Mouse (Mus musculus) forebrain, postnatal 0 days (tissue): Measurements from ENCODE around the gene Cox8a. TPM values are rescaled to one million over a fixed set of nuclear protein-coding genes. Genes with fewer than 3 reads are reported as not detected.
A peak's percentile ranks its signal among the peaks of the same experiment; 100 is the strongest.

Experiments
- ATAC-seq: fragments of 200-750 bp; cut with Nextera tagmentation; 2 replicates; pipeline ENCODE4 v1.8.0; 2017; ENCODE audit warnings: mild to moderate bottlenecking, moderate library complexity
- DNase-seq: peaks from one replicate; pipeline ENCODE4 v3.0.0-alpha.2; 2015
- H3K27ac ChIP-seq: fragments of 300-500 bp; sonication (generic); 2 replicates; pipeline ENCODE4 v1.5.1; 2014; ENCODE audit warnings: low read depth, mild to moderate bottlenecking, antibody characterized with exemption, low read length, moderate library complexity, mixed read lengths
- H3K27me3 ChIP-seq: fragments of 300-500 bp; sonication (generic); 2 replicates; pipeline ENCODE4 v1.6.1; 2014; ENCODE audit warnings: mild to moderate bottlenecking, low read length, mixed read lengths; ENCODE audit not compliant: insufficient read depth
- H3K36me3 ChIP-seq: fragments of 300-500 bp; sonication (generic); 2 replicates; pipeline ENCODE4 v1.6.1; 2014; ENCODE audit warnings: mild to moderate bottlenecking, moderate library complexity; ENCODE audit not compliant: insufficient read depth
- H3K4me1 ChIP-seq: fragments of 300-500 bp; sonication (generic); 2 replicates; pipeline ENCODE4 v1.6.1; 2014; ENCODE audit warnings: antibody characterized with exemption; ENCODE audit not compliant: insufficient read depth
- H3K4me2 ChIP-seq: fragments of 300-500 bp; sonication (generic); 2 replicates; pipeline ENCODE4 v1.6.1; 2014; ENCODE audit warnings: low read depth, mild to moderate bottlenecking, moderate library complexity
- H3K4me3 ChIP-seq: fragments of 300-500 bp; sonication (generic); 2 replicates; pipeline ENCODE4 v1.5.1; 2014; ENCODE audit warnings: low read depth, low read length, mixed read lengths
- H3K9ac ChIP-seq: fragments of 300-500 bp; sonication (generic); 2 replicates; pipeline ENCODE4 v1.6.1; 2014; ENCODE audit warnings: mild to moderate bottlenecking
- H3K9me3 ChIP-seq: fragments of 300-500 bp; sonication (generic); 2 replicates; pipeline ENCODE4 v1.6.1; 2016; ENCODE audit warnings: low read length
- CTCF ChIP-seq: sonication (generic); IDR thresholded peaks from 2 replicates; pipeline ENCODE4 v1.5.1; 2016; ENCODE audit warnings: antibody characterized with exemption, control low read depth, low read depth
- WGBS: fragments of 180-500 bp; shearing (Covaris S2); extraction: QIAGEN DNeasy Blood & Tissue Kit; methylation state at CpG from one replicate; pipeline ENCODE4 v1.1.7; 2014; 5-methylcytosine and 5-hydroxymethylcytosine counted together
- polyA plus RNA-seq: library from polyadenylated mRNA; unstranded; fragments of >200 nt; fragmentation: Nextera tagmentation; extraction: Ambion mirVana; gene quantifications from 2 replicates; pipeline ENCODE4 v1.2.1, GENCODE M21; 2015
- total RNA-seq: library from RNA; depleted of rRNA; stranded (reverse); fragments of >200 nt; gene quantifications from 2 replicates; pipeline ENCODE4 v1.2.3, GENCODE M21; 2014; rRNA removed

Gene Cox8a
- total and polyA plus RNA-seq, 2 experiments from 2014 or later: 735 to 1,247 TPM

- no peaks in the 10 kb centered on the region for H3K36me3 ChIP-seq
- no peak for ATAC-seq
- H3K27ac ChIP-seq: no peak overlapping the region
- H3K4me2 ChIP-seq: no peak overlapping the region
- no peak overlapping the region for H3K4me3 ChIP-seq
- no peaks in the 10 kb centered on the region for H3K9me3 ChIP-seq
- no peaks in the 10 kb centered on the region for H3K27me3 ChIP-seq
- TF ChIP-seq CTCF: no peak
- peaks cover 11% of the 10 kb centered on the region for H3K4me1 ChIP-seq
- no peak overlapping the region for H3K9ac ChIP-seq
- 37% methylated on average over 2 of the region's 2 CpGs for WGBS
- DNase-seq: no peak
These were observed 49.0 kb downstream of the Cox8a start for GRCm38 (mm10) chr19:7168423-7168822.

- Histone ChIP-seq H3K9me3 (no peaks in the 10 kb centered on the region), H3K4me3 (no peak overlapping the region), H3K36me3 (no peaks in the 10 kb centered on the region), H3K27ac (no peak overlapping the region), H3K4me1 (peaks cover 3% of the 10 kb centered on the region), H3K27me3 (no peaks in the 10 kb centered on the region), H3K9ac (no peak overlapping the region), H3K4me2 (no peak overlapping the region)
- ATAC-seq (no peak), DNase-seq (no peak)
- TF ChIP-seq CTCF: no peak
- 18% methylated on average over 6 of the region's 6 CpGs for WGBS
These were observed 50.6 kb downstream of the Cox8a start for GRCm38 (mm10) chr19:7166767-7167166.

- no peaks in the 10 kb centered on the region for H3K36me3 ChIP-seq
- WGBS: 3% methylated on average over 15 of the region's 15 CpGs
- ATAC-seq (no peak; the same call in 1 of the 2 replicates), DNase-seq (no peak)
- peak overlapping the region; percentile 77 for H3K9ac ChIP-seq
- TF ChIP-seq CTCF: no peak
- H3K9me3 ChIP-seq: no peaks in the 10 kb centered on the region
- no peaks in the 10 kb centered on the region for H3K27me3 ChIP-seq
- no peaks in the 10 kb centered on the region for H3K4me1 ChIP-seq
- H3K4me2 ChIP-seq: peak overlapping the region; percentile 84
- peak overlapping the region; percentile 78 for H3K4me3 ChIP-seq
- peak overlapping the region; percentile 54 for H3K27ac ChIP-seq
These were observed 51.2 kb downstream of the Cox8a start for GRCm38 (mm10) chr19:7166200-7166711.

GRCm38 (mm10) chr19:7165509-7166199 is 51.8 kb downstream of the Cox8a start:
- 3% methylated on average over 65 of the region's 105 CpGs for WGBS
- H3K9me3 ChIP-seq: no peaks in the 10 kb centered on the region
- ATAC-seq (peak; percentile 63), DNase-seq (peak; percentile 65)
- H3K4me2 ChIP-seq: peak overlapping the region; percentile 84
- H3K27ac ChIP-seq: peak overlapping the region; percentile 54
- TF ChIP-seq CTCF: no peak
- no peaks in the 10 kb centered on the region for H3K27me3 ChIP-seq
- no peaks in the 10 kb centered on the region for H3K4me1 ChIP-seq
- H3K36me3 ChIP-seq: no peaks in the 10 kb centered on the region
- peak overlapping the region; percentile 77 for H3K9ac ChIP-seq
- H3K4me3 ChIP-seq: peak overlapping the region; percentile 78

Other genes with a start within 250 kb of the Cox8a start
- 226 and 269 TPM in 2 replicates for gene Ppp1r14b, start 242.6 kb downstream of the Cox8a start, total RNA-seq
- 201 and 269 TPM in 2 replicates for gene Ppp1r14b, start 242.6 kb downstream of the Cox8a start, polyA plus RNA-seq
- gene Plcb3, start 241.1 kb downstream of the Cox8a start, total RNA-seq: 12.8 and 13.1 TPM in 2 replicates
- 7.3 and 10.0 TPM in 2 replicates for gene Plcb3, start 241.1 kb downstream of the Cox8a start, polyA plus RNA-seq
- gene Fkbp2, start 237.1 kb downstream of the Cox8a start, total RNA-seq: 23.5 and 26.8 TPM in 2 replicates
- 102 and 106 TPM in 2 replicates for gene Fkbp2, start 237.1 kb downstream of the Cox8a start, polyA plus RNA-seq
- 24.9 and 28.4 TPM in 2 replicates for gene Vegfb, start 230.0 kb downstream of the Cox8a start, total RNA-seq
- 52.8 and 64.6 TPM in 2 replicates for gene Vegfb, start 230.0 kb downstream of the Cox8a start, polyA plus RNA-seq
- 15.1 and 20.2 TPM in 2 replicates for gene Dnajc4, start 225.0 kb downstream of the Cox8a start, total RNA-seq
- gene Dnajc4, start 225.0 kb downstream of the Cox8a start, polyA plus RNA-seq: 20.7 and 24.8 TPM in 2 replicates
- 7.9 and 9.5 TPM in 2 replicates for gene Nudt22, start 221.5 kb downstream of the Cox8a start, total RNA-seq
- 14.3 and 15.3 TPM in 2 replicates for gene Nudt22, start 221.5 kb downstream of the Cox8a start, polyA plus RNA-seq
- 16.2 and 16.3 TPM in 2 replicates for gene Trpt1, start 221.5 kb downstream of the Cox8a start, total RNA-seq
- 18.2 and 18.7 TPM in 2 replicates for gene Trpt1, start 221.5 kb downstream of the Cox8a start, polyA plus RNA-seq
- 4.4 and 6.0 TPM in 2 replicates for gene Fermt3, start 198.1 kb downstream of the Cox8a start, total RNA-seq
- 2.6 and 3.6 TPM in 2 replicates for gene Fermt3, start 198.1 kb downstream of the Cox8a start, polyA plus RNA-seq
- gene Stip1, start 177.6 kb downstream of the Cox8a start, total RNA-seq: 124 and 133 TPM in 2 replicates
- 146 and 156 TPM in 2 replicates for gene Stip1, start 177.6 kb downstream of the Cox8a start, polyA plus RNA-seq
- 8.1 and 9.4 TPM in 2 replicates for gene Macrod1, start 160.8 kb downstream of the Cox8a start, total RNA-seq
- 8.0 and 8.5 TPM in 2 replicates for gene Macrod1, start 160.8 kb downstream of the Cox8a start, polyA plus RNA-seq
- gene Flrt1, start 111.9 kb downstream of the Cox8a start, total RNA-seq: 8.1 and 8.8 TPM in 2 replicates
- 6.7 and 11.3 TPM in 2 replicates for gene Flrt1, start 111.9 kb downstream of the Cox8a start, polyA plus RNA-seq
- 248 and 252 TPM in 2 replicates for gene Otub1, start 11.3 kb downstream of the Cox8a start, total RNA-seq
- 286 and 290 TPM in 2 replicates for gene Otub1, start 11.3 kb downstream of the Cox8a start, polyA plus RNA-seq
- 48.5 and 57.7 TPM in 2 replicates for gene Naa40, start 23.6 kb upstream of the Cox8a start, total RNA-seq
- gene Naa40, start 23.6 kb upstream of the Cox8a start, polyA plus RNA-seq: 34.7 and 44.0 TPM in 2 replicates
- gene Rcor2, start 49.7 kb upstream of the Cox8a start, total RNA-seq: 41.9 and 49.6 TPM in 2 replicates
- 13.7 and 14.5 TPM in 2 replicates for gene Rcor2, start 49.7 kb upstream of the Cox8a start, polyA plus RNA-seq
- 35.8 and 38.7 TPM in 2 replicates for gene Mark2, start 124.2 kb upstream of the Cox8a start, total RNA-seq
- 30.0 and 35.7 TPM in 2 replicates for gene Mark2, start 124.2 kb upstream of the Cox8a start, polyA plus RNA-seq
- 43.2 and 48.9 TPM in 2 replicates for gene Spindoc, start 165.4 kb upstream of the Cox8a start, total RNA-seq
- 16.4 and 20.8 TPM in 2 replicates for gene Spindoc, start 165.4 kb upstream of the Cox8a start, polyA plus RNA-seq
- 185 and 206 TPM in 2 replicates for gene 2700081O15Rik, start 200.0 kb upstream of the Cox8a start, total RNA-seq
- gene 2700081O15Rik, start 200.0 kb upstream of the Cox8a start, polyA plus RNA-seq: 24.3 and 29.9 TPM in 2 replicates